Mouse (Mus musculus) ovary, adult 18-20 months (tissue): ENCODE results near the gene Speg.

ENCODE experiments used
- DNase-seq: peaks from one replicate; pipeline ENCODE4 v3.0.0; 2022; ENCODE audit warnings: low spot score, mixed read lengths

Gene Speg

DNA sequence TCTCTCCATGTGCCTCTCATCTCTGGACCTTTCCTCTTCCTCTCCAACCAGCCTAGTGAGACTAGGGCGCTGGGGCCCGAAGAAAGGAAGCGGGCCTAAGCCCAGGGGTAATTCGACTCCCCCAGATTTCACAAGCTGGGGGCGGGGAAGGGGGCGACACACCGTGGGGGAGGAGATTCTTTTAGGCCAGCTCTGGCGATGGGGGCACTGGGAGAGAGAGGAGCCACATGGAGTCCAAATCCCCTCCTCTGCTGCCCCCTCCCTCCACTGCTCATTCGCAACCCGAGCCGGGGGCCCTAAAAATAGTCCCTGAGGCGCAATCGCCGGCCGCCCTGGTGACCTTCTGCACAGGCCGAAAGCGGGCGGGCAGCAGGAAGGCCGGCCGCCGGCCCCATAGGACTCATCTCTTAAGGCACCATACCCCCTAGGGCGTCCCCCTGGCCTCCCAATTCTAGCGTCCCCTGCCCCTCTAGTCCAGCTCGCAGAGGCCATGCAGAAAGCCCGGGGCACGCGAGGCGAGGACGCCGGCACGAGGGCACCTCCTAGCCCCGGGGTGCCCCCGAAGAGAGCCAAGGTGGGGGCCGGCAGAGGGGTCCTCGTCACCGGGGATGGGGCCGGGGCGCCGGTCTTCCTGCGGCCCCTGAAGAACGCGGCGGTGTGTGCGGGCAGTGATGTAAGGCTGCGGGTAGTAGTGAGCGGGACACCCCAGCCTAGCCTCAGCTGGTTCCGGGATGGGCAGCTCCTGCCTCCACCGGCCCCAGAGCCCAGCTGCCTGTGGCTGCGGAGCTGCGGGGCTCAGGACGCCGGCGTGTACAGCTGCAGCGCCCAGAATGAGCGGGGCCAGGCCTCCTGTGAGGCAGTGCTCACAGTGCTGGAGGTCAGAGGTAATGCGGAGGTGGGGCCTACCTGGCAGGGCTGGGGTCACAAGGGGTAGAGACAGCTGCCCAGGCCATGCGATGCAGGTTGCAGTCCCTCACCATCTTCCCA, at the start of gene Speg:
Speg (plus strand) TSS at position 348 of the 987 bp plus-strand sequence.
- no peak for DNase-seq

DNA sequence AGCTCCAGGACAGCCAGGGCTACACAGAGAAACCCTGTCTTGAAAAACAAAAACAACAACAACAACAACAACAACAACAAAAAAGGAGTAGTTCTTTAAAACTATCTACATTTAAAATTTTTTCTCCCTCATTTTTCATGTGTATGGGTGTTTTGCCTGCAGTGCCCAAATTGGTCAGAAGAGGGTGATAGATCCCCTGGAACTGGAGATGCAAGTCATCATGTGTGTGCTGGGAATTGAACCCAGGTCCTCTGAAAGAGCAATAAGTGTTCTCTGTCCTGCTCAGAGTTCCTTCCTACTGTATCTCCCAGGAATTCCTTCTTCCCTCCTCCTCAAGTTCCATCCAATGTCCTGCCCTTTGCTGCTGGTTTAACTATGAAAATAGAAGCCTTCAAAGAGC, 47.6 kb upstream of the Speg start:
- DNase-seq: no peak

DNA sequence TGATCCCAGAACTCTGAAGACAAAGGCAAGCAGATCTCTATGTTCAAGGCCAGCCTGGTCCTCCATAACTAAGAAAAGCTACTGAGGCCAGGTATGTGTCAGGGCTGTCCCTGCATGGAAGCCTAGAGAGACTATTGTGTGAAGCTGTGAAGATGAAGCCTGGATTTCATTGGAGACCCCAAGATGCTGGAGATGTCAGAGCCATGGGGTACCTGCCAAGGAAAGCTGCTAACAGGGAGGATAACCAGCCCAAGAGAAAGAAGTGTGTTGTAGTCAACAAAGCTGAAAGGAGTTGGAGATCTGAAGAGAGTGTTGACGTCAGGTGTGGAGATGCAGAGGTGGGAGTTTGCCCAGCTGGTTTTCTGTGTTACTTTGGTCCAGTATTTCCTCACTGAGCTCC, 43.8 kb upstream of the Speg start:
- DNase-seq: no peak

DNA sequence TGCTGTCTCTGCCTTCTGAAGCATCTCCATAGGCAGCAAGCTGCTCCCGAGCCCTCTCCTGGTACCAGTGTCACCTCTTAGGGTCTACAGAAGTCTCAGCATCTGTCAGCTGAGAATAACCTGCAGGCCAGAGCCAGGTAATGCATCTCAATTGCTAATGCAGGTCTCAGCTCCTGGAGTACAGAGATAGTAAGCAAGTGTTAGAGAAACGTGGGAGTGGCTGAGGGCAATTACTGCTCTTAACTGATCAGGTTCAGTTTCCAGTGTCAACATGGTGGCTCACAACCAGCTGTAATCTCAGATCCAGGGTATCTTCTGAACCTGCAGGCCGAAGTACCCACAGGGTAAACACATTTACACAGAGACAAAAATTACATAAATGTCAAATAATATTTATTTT, 38.6 kb upstream of the Speg start:
- no peak for DNase-seq

DNA sequence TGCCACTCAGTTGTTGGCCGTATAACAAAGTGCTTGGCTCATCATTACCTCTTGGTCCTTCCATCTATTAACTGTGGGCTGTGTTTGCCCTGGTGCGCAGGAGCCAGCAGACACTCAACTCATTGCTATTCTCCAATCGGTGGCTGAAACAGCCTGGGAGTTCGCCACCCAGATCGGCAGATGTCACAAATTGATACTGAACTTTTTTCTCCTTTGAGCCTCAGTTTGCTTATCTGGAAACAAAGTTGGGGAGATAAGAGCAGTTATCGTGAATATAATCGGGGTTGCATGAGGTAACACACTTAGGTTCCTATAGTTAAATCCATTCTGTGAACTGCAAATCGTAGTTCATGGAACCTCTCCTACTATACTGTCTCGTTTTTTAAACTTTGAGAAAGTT, 38.0 kb upstream of the Speg start:
- DNase-seq: no peak

DNA sequence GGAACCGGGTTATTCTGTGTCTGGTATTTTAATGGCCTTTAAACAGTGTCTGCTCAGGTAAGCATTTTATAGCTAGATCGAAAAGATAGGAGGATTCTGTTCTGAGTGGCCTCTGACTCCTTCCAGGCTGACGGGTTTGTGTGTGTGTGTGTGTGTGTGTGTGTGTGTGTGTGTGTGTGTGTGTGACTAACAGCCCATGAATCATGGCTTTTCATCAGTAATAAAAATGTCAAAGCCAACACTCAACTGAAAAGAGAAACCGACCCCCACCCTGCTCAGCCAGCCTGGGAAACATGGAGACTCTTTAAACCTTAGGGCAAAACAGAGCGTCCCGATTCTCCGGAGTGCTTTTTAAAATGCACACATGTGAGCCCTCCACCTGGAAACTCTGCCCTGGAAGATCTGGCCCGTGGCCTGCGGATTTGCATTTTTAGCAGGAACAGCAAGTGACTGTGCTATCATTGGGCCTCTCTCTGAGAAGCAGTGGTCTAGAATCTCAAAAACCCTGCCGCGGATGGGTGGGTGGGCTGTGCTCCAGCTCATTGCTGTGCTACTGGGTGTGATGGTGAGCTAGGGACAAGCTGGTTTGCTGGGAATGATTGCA, 36.9 kb upstream of the Speg start:
- DNase-seq: no peak

DNA sequence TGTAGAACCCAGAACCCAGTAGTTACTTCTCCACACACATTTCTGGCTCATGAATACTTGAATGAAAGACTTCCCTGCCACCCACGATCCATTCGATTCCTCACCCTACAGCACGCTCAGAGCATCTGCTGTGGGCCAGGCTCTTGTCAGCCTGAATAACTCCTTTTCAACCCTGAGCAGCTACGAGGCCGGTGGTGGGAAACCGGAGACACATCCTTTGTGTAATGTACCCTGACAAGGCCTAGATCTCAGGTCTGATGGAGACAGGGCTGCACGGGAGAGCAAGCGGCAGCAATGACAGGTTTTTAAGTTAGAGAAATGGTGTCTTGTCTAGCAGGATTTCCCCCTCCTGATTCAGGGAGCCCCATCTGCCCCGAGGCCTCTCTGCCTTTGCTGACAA, 35.8 kb upstream of the Speg start:
- no peak for DNase-seq

DNA sequence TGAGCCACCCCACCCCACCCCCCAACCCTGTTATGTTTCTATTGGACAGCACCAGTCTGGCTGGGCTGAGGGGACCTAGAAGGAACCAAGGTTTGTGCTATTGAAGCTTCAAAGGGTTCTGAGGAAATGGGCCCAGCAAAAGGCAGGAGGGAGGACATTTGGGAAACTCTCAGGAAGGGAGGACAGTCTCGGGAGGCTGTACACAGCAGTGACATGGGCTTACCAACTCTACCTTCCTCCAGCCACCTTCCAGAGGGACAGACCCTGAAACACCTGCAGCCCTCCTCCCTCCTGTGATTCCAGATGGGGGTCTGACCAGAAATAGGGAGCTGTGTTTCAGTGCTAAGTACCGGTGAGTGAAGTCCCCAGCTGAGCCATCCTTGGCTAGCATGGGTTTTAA, 34.6 kb upstream of the Speg start:
- no peak for DNase-seq

DNA sequence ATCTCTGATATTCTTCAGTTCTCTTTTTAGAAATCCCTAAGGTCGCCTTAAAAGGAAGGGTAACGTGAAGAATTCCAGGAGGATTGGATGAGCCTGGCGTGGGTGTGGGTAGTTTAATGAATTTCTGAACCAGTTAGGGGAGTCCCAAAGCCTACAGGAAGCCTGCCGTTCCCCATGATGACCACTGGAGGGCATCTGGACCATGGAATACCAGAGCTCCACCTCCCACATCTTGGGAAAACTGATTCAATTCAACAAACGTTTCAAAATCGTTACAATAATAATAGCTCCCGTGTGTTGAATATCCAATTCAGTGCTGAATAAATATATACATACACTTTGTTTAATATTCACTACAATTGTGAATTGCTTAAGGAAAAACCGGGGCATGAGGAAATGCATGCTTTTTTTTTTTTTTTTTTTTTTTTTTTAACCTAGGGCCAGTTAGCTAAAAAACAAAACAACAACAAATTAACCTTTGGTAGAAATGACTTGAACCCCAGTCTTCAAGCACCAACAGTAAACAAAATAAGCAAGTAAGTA, 32.2 kb upstream of the Speg start:
- peak; percentile 33 for DNase-seq

DNA sequence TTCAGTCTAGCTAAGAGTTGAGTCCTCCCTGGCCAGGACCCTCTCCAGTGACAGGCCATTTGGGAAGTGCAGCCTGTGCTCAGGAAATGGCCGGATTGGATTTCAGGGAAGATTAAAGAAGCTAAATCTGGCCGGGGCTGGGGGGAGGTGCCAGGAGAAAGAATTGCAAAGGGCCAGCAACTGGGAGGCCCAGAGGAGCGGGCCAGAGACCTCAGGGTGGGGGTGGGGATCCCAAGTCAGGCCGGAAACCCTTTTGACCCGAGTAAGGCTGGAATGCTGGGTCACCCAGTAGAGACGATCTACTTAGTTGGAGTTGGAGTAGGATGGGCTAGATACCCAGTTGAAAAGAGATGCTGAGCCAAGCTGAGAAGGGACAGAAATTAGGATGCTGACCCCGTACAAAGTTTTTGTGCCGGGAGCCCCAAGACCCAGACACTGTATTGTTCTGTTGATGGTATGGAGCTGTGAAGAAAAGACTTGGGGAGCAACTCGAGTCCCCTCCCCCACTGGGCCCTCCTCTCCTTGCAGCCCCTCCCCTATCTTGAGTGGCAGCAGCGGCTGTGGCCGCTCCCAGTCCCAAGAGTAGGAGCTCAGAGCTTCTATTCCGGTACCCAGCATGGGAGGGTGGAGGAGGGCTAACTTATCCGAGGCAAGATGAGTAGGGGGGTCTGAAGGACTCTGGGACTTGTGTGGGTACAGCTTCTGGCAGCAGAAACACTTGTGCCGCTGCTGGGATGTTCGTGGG, 30.6 kb upstream of the Speg start:
- DNase-seq: no peak

DNA sequence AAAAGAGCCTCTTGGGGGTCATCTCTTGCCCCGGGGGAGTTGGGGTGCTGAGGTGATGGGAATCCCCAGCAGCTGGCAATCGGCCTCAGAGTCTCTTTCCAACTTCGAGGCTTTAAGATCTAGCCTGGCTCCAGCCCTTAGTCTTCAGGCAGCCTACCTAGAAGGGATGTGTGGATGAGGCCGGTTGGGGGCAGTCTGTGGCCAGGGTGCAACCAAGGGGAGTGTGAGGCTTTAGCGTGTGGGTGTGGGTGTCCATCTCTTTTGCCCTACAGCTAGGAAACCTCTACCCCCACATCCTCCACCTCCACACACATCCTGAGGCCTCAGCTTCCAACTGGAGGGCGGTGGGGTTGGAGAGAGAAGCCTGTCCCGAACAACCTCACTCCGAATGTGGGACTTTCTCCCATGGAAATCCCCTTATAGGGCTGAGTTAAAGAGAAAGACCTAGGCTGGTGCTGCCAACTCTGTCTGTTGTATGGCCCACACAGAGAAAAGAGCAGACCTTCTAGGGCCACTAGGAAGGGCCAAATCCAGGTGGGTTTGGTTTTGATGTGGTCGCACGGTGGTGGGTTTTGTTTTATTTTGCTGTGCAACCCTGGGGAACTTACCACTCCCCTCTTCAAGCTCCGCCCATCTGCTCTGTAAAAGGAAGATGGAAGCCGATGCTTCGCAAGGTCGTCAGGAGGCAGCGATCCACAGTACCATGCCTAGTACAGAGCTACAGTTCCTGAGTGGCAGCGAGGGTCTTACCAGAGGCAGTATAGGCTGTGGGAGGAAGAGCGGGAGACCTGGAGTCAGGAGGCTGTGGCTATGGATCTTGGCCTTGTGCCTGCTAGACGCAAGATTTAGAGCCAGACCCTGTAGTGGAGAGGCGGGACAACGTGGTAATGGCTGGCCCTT, 29.8 kb upstream of the Speg start:
- DNase-seq: no peak

DNA sequence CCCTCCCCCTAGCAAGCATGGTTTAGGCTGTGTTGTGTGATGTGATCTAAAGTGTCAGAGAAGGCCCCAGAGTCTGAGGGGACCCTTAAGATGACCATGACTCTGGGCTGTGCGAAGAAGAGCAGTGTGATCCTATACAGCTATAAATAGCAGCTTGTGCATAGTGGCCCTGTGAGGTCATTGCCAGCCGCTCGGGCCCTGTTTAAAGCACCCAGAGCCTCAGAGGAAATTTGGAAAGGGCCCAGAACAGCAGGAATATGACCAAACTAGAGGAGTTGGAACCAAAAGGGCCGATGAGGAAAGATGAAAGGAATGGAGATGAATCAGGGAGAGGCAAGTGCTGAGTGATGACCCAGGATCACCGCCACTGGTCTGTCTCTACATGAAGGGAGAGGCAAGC, 27.8 kb upstream of the Speg start:
- DNase-seq: no peak

DNA sequence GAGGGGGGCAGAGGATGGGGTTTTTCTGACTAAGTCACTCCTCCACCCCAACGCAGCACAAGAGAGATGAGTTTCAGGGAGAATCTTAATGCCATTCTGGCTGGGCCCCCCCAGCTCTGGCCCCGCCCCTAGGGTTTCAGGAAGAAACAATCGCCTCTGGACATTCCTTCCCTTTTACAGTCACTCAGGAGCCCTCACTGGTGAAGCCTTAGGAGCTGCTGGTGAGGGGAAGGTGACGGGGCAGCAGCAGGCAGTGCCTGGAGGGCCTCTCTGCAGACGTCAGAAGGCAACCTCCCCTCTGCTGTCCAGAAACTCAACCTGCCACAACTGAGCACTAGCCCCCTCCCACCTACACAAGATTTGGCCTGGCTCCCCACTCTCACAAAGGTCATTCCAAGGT, 25.8 kb upstream of the Speg start:
- no peak for DNase-seq

DNA sequence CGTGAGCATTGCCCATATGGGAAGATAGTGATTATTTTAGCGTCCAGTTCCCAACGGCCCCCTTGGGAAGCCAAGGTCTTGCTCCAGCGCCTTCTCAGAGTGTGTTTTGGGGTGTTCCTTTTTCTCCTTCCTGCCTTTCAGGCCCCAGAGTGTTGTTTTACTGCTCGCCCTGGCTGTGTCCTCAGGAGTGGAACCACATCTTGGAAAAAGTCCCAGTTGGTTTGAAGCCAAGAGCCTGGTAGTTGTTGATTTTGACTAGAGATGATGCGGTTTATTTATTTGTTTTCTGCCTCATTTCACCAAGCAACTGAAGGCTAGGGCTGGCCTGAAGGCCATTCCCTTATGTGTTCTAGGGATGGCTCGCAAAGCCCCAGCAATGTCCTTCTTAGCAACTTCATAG, 17.8 kb upstream of the Speg start:
- DNase-seq: no peak

DNA sequence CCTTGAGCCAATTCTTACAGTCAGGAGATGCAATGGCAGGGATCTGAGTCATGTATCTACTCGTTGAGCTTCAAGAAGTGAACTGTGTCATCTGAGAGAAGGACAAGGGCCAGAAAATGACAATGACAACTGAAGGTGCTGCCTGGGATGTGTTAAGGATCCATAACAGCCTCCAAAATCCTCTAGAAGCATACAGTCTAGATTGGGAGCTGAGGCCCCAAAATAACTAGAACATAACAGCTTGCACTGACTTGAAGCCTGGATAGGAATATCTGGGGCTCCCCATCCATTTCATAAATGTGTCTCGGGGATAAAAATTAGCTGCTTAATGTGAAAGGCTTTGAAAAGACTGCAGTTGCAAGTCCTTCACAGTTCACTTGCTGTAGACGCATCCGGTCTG, 17.1 kb upstream of the Speg start:
- DNase-seq: no peak

DNA sequence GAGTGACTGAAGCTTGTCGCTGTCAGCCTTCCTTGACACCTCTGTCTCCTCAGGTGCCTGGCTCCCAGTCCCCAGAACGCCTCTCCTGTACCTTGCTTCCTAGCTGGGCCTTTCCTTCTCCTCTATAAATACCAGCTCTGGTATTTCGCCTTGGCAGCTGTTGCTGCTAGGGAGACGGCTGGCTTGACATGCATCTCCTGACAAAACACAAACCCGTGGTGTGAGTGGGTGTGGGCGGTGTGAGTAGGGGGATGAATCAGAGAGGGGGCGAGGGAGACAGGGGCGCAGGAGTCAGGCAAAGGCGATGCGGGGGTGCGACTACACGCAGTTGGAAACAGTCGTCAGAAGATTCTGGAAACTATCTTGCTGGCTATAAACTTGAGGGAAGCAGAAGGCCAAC, 15.8 kb upstream of the Speg start:
- DNase-seq: no peak

DNA sequence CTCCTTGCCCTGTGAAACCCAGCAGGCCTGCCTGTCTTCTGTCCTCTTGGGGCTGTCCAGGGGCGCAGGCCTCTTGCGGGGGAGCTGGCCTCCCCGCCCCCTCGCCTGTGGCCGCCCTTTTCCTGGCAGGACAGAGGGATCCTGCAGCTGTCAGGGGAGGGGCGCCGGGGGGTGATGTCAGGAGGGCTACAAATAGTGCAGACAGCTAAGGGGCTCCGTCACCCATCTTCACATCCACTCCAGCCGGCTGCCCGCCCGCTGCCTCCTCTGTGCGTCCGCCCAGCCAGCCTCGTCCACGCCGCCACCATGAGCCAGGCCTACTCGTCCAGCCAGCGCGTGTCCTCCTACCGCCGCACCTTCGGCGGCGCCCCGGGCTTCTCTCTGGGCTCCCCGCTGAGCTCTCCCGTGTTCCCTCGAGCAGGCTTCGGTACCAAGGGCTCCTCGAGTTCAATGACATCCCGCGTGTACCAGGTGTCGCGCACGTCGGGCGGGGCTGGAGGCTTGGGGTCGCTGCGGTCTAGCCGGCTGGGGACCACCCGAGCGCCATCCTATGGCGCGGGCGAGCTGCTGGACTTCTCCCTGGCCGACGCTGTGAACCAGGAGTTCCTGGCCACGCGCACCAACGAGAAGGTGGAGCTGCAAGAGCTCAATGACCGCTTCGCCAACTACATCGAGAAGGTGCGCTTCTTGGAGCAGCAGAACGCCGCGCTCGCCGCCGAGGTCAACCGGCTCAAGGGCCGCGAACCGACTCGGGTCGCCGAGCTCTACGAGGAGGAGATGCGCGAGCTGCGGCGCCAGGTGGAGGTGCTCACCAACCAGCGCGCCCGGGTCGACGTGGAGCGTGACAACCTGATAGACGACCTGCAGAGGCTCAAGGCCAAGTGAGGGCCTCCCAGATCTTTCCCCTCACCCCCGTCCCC, 14.7 kb upstream of the Speg start, which contains the start of gene Des:
Des (plus strand) TSS at position 218 of the 920 bp plus-strand sequence.
- no peak for DNase-seq

DNA sequence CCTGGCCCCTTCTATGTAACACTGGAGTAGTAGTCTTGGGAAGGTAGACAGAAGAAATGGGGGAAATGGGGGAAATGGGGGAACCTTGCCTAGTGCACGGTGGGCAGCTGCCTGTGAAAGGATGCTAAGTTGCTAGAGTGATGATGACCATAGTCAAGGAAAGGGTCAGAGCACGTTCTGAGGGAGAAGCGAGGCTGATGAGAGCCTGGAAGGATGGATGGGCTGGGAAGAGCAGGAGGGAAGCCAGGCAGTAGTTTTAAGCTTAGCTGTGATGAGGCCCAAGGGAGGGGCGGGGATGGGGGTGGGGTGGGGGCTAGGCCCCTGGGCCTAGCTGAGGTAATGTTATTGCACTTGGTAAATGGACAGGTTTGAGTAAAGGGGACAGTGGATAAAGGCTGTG, 14.0 kb upstream of the Speg start:
- no peak for DNase-seq

DNA sequence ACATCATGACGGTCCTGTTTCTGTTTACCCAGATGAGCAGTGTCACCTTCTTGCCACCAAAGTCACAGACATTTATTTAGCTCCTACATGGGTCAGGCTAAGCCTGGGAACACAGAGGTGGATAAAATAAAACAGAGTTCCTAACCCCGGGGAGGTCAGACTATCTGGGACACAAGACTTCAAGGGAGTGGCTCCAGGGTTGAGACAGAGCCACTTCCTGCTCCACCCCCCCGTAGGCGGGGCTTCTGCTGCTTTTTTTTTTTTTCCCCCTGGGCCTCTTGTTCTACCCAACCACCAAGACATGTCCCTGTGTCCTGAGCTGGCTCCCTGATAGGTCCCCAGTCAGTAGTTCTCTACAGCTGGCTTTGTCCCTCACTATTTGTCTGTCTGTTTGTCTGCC, 13.3 kb upstream of the Speg start:
- no peak for DNase-seq

DNA sequence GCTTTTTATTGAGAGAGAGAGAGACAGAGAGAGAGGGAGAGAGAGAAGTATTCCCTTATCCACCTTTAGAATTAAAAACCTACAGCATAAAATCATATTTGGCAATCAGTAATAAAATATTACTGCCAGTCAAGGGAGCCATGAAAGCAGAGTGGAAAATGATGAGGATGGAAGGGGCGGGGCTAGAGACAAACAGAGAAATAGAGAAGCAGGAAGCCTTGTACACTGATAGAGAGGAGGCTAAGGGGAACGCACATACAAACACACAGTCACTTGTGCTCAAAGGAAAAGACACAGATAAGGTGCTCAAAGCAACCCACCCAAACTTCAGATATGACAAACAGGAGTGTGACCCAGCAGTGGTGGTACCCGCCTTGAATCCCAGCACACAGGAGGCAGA, 11.2 kb upstream of the Speg start:
- no peak for DNase-seq
